30 mouse cellular contexts compared by ENCODE assay signal in genomic region chr5:143153756-143154155, GRCm38 (mm10). TPM values are rescaled to one million over a fixed set of nuclear protein-coding genes. Genes with fewer than 3 reads are reported as not detected.
DNase-seq lines count a peak whose midpoint lies in the region; ATAC-seq and TF ChIP-seq lines count a peak whose summit lies in the region.
"Had no signal": no experiment of that assay in that cellular context is flagged by ENCODE, and none has a peak within 500 bp of the region (broad histone marks: within the 10 kb centered on the region; RNA-seq: fewer than 3 reads in every experiment).

No protein-coding gene starts in this region.

- 0 out of 2 replicates have a peak, but pooled peaks cover 2% of the 10 kb centered on the region for H3K9me3 ChIP-seq in kidney, embryonic 15.5 days (replicated peaks)
- H3K9me3 ChIP-seq: forebrain, embryonic 15.5 days had no signal

- 0 out of 2 replicates have a peak, but pooled peaks cover 2% of the 10 kb centered on the region for H3K27me3 ChIP-seq in kidney, adult 2 months (replicated peaks; ENCODE audit: control insufficient read depth, insufficient read depth, low read length)
- peaks cover 34% of the 10 kb centered on the region for H3K27me3 ChIP-seq in kidney, embryonic 15.5 days

- H3K27ac ChIP-seq in kidney, adult 2 months (ENCODE audit: insufficient read depth, low read depth, low read length): peak overlapping the region; percentile 5
- no peak overlapping the region for H3K27ac ChIP-seq in kidney, embryonic 15.5 days
- H3K27ac ChIP-seq: embryonic facial prominence, embryonic 10.5 days; embryonic facial prominence, embryonic 13.5 days; forebrain, embryonic 12.5 days; forebrain, embryonic 15.5 days; heart, embryonic 15.5 days; hindbrain, embryonic 10.5 days; hindbrain, embryonic 13.5 days had no signal

- TF ChIP-seq POLR2A in kidney, adult 2 months (IDR thresholded peaks at IDR 0.05; ENCODE audit: low read depth, low read length): no peak

- H3K4me1 ChIP-seq in kidney, adult 2 months (ENCODE audit: control insufficient read depth, insufficient read depth, low read length): no peaks in the 10 kb centered on the region
- peaks cover 4% of the 10 kb centered on the region; the same call in 1 of the 2 replicates for H3K4me1 ChIP-seq in kidney, embryonic 15.5 days
- H3K4me1 ChIP-seq: forebrain, embryonic 12.5 days; forebrain, embryonic 15.5 days; heart, embryonic 12.5 days had no signal

- H3K4me2 ChIP-seq in kidney, embryonic 15.5 days: no peak overlapping the region
- H3K4me2 ChIP-seq: embryonic facial prominence, embryonic 13.5 days; forebrain, embryonic 12.5 days; forebrain, embryonic 15.5 days; heart, embryonic 12.5 days; heart, embryonic 15.5 days; hindbrain, embryonic 13.5 days had no signal

- 67% methylated on average over 10 of the region's 10 CpGs for WGBS in kidney, adult 2 months
- 83% methylated on average over 10 of the region's 10 CpGs for WGBS in kidney, embryonic 15.5 days

- DNase-seq in kidney, adult 2 months: peak; percentile 78
- peak; percentile 10 for DNase-seq in kidney, postnatal 10 days
- peak; percentile 31 to 50 for DNase-seq in kidney, postnatal 36 days
- no peak for DNase-seq in B cell, adult 2 months
- DNase-seq in lung, adult 18-20 months: no peak
- DNase-seq: adrenal gland, adult 8-10 months; adrenal gland, postnatal 25 days; cerebellum, adult 11-12 months; cerebellum, adult 8-10 months; cerebellum, postnatal 10 days; cerebellum, postnatal 36 days; embryo, embryonic 11 days; gastrocnemius, postnatal 25 days; heart, adult 18-20 months; heart, postnatal 10 days; heart, postnatal 36 days had no signal

- H3K9ac ChIP-seq in kidney, embryonic 15.5 days: no peak overlapping the region
- H3K9ac ChIP-seq: embryonic facial prominence, embryonic 13.5 days; forebrain, embryonic 12.5 days; forebrain, embryonic 15.5 days; heart, embryonic 12.5 days; heart, embryonic 15.5 days; hindbrain, embryonic 13.5 days had no signal

- no peaks in the 10 kb centered on the region for H3K36me3 ChIP-seq in kidney, adult 2 months (ENCODE audit: control insufficient read depth, insufficient read depth, low read length)
- no peaks in the 10 kb centered on the region for H3K36me3 ChIP-seq in kidney, embryonic 15.5 days
- H3K36me3 ChIP-seq: embryonic facial prominence, embryonic 10.5 days; embryonic facial prominence, embryonic 13.5 days; forebrain, embryonic 12.5 days; forebrain, embryonic 15.5 days; heart, embryonic 12.5 days; heart, embryonic 15.5 days; hindbrain, embryonic 10.5 days; hindbrain, embryonic 13.5 days had no signal

- H3K4me3 ChIP-seq in kidney, adult 2 months (ENCODE audit: insufficient read depth, low read depth, low read length): no peak overlapping the region
- no peak overlapping the region for H3K4me3 ChIP-seq in kidney, embryonic 15.5 days (replicated peaks)
- H3K4me3 ChIP-seq: embryonic facial prominence, embryonic 10.5 days; embryonic facial prominence, embryonic 13.5 days; erythroblast, embryonic 14.5 days; forebrain, embryonic 12.5 days; forebrain, embryonic 15.5 days; heart, embryonic 12.5 days; heart, embryonic 15.5 days; hindbrain, embryonic 10.5 days; hindbrain, embryonic 13.5 days had no signal

- no peak for ATAC-seq in kidney, embryonic 15.5 days (replicated peaks; ENCODE audit: low FRiP score)
- ATAC-seq: activated CD4-positive, CD25-positive, alpha-beta regulatory T cell, adult 4 months; forebrain, embryonic 15.5 days had no signal

- no peak for TF ChIP-seq CTCF in kidney, adult 2 months (conservative IDR thresholded peaks at IDR 0.05; ENCODE audit: insufficient read depth, insufficient read length, low read depth, low read length)

RNA-seq across cellular contexts. Expression of gene Olfr718-ps1, which starts 6.4 kb away (rescaled TPM):
- polyA plus RNA-seq in kidney, adult 2 months (2012; rRNA removed): not detected in 2 replicates
- 0.04 TPM in 1 of 2 replicates, not detected in the other for polyA plus RNA-seq in kidney, embryonic 15.5 days (2015; fragmentation: Nextera tagmentation; extraction: Ambion mirVana)
- polyA plus RNA-seq: activated CD4-positive, CD25-positive, alpha-beta regulatory T cell, adult 4 months; brain, embryonic 14.5 days; cortical plate, adult 2 months; embryonic facial prominence, embryonic 10.5 days; erythroblast, embryonic 14.5 days; forebrain, embryonic 12.5 days; forebrain, embryonic 15.5 days; gonadal fat pad, adult 2 months; heart, embryonic 12.5 days; heart, embryonic 15.5 days had no signal

RNA-seq across cellular contexts. Expression of gene Rbak, which starts 26.8 kb away (rescaled TPM):
- 2.7 and 2.8 TPM in 2 replicates for polyA plus RNA-seq in kidney, adult 2 months (2012; rRNA removed)
- 12.8 and 16.8 TPM in 2 replicates for polyA plus RNA-seq in kidney, embryonic 15.5 days (2015; fragmentation: Nextera tagmentation; extraction: Ambion mirVana)

RNA-seq across cellular contexts. Expression of gene Spdye4b, which starts 27.1 kb away (rescaled TPM):
- polyA plus RNA-seq in kidney, adult 2 months (2012; rRNA removed): not detected in 2 replicates
- polyA plus RNA-seq in kidney, embryonic 15.5 days (2015; fragmentation: Nextera tagmentation; extraction: Ambion mirVana): not detected in 2 replicates
- polyA plus RNA-seq: brain, embryonic 14.5 days; cortical plate, adult 2 months; embryonic facial prominence, embryonic 10.5 days; embryonic facial prominence, embryonic 13.5 days; erythroblast, embryonic 14.5 days; forebrain, embryonic 12.5 days; forebrain, embryonic 15.5 days; gonadal fat pad, adult 2 months; heart, embryonic 12.5 days; heart, embryonic 15.5 days; hindbrain, embryonic 13.5 days had no signal

RNA-seq across cellular contexts. Expression of gene Rnf216, which starts 41.0 kb away (rescaled TPM):
- polyA plus RNA-seq in kidney, adult 2 months (2012; rRNA removed): 22.7 and 23.5 TPM in 2 replicates
- 44.5 and 46.9 TPM in 2 replicates for polyA plus RNA-seq in kidney, embryonic 15.5 days (2015; fragmentation: Nextera tagmentation; extraction: Ambion mirVana)

Comparison
In these comparisons a context has a peak if more than half of its experiments do, and no peak if none do; other contexts are left out.
1. DNase-seq: peak in kidney, adult 2 months (single experiment), kidney, postnatal 10 days (single experiment) and kidney, postnatal 36 days (2 of 2); none in B cell, adult 2 months (0 of 2) and lung, adult 18-20 months (0 of 2).